Mouse (Mus musculus) hindlimb bud, embryonic 11.5 days (tissue): ENCODE data around the gene Trim16.

ENCODE experiments used
- DNase-seq: peaks from one replicate; pipeline ENCODE4 v3.0.0-alpha.2; 2012; ENCODE audit warnings: low read depth, low spot score; ENCODE audit errors: extremely low spot score

Trim16 gene

GRCm38 (mm10) chr11:62890796-62891195, 70.8 kb downstream of the Trim16 start:
- no peak for DNase-seq

DNA sequence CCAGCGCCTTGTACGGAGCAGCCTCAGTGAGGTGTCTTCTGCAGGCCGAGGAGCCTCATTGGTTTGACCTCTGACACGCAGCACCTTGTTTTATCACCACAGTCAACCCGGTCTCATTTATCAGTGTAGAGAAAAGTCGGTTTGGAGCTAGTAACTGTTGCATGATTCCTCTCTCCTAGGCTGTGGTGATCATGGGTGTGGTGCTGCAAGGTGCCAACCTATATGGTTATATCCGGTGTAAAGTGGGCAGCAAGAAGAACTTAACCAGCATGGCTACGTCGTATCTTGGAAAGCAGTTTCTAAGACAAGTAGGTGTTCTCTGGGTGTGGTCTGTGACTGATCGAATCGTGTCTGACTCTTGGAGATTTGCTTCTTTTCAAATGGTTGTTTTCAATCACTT, 71.7 kb downstream of the Trim16 start:
- DNase-seq: no peak
